Mouse (Mus musculus): ENCODE measurements around the gene 9130019O22Rik.

The 9130019O22Rik gene

DNA sequence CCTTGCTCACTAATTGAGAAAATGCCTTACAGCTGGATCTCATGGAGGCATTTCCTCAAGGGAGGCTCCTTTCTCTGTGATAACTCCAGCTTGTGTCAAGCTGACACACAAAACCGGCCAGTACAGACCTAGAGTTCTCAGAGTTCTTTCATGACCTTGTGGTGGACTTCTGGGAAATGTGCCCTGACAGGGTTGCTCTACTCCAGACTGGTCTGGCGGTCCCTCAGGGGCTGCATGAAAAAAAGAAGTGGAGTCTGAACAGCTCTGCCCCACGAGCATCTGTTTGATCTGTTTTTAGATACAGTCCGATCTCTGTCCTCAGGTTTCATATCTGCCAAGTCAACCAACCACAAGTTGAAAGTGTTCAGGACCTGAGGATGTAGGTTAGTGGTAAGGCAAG is 49.3 kb downstream of the 9130019O22Rik start:
- DNase-seq = no peak

DNA sequence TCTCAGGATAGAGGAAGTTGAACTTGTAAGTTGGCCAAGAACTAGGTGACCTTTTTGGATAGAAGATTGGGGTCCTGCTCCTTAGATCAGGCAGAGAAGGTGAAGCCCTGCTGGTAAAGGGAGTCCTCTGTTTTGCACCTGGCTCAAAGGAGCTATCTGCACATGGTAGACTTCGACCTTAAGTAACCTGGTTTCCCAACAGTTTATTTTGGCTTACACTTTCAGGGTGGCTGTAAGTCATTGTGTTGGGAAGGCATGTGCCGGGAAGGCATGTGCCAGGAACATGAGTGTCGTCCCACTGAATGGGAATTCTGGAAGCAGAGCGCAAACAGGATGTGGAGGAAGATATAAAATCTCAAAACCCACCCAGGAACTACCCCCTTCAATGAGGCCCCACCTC is 51.4 kb downstream of the 9130019O22Rik start:
- DNase-seq = no peak

DNA sequence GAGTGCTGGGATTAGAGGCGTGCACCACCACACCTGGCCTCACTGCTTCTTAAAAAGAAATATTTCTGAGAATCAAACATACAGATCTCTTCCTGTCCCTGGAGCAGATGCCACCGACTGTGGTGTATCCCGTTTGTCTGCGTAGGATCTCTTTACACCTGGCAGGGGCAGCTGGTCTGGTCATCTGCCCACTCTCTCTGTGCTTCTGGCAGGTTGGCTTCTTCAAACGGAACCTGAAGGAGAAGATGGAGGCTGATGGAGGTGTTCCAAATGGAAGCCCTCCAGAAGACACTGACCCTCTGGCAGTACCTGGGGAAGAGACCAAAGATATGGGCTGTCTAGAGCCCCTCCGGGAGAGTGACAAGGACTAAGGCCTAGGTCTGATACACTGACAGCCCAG is 53.7 kb downstream of the 9130019O22Rik start:
- no peak for DNase-seq

Measured in thymus, postnatal 4 days (tissue).